Mouse (Mus musculus): Measurements from ENCODE around the gene Adsl.

Gene Adsl

DNA sequence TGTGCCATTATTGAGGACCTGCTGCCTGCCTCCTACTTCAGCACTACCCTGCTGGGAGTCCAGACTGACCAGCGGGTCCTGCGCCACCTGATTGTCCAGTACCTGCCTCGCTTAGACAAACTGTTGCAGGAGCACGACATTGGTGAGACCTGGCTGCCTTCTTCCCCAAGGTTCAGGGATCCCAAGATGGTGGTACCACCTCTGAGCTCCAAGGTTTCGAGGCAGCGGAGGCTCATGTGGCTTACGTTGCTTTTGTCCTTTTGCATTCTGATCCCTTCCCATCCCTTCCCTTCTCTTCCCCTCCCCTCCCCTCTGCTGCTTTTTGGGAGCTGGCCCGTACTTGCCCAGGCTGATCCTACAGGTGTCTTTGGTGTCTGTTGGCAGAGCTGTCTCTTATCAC, 59.6 kb downstream of the Adsl start:
- DNase-seq (ENCODE audit: low spot score), result no peak

DNA sequence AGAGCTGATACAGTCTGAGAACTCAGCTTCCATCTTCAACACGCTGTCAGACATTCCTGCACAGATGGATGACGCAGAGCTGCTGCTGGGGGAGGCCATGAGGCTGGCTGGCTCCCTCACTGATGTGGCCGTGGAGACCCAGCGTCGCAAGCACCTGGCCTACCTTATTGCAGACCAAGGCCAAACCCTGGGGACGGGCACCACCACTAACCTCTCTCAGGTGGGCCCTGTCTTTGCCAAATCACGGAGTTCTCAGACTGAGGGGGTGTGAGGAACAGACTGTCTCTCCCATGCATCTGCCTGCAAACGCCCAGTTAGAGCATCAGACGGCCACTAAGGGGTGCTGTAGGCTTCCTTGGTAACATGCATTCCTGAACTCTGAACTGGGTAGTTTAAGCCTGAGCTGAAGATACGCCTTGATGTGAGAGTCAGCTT, 60.4 kb downstream of the Adsl start:
- DNase-seq (ENCODE audit: low spot score), result peak; percentile 24

DNA sequence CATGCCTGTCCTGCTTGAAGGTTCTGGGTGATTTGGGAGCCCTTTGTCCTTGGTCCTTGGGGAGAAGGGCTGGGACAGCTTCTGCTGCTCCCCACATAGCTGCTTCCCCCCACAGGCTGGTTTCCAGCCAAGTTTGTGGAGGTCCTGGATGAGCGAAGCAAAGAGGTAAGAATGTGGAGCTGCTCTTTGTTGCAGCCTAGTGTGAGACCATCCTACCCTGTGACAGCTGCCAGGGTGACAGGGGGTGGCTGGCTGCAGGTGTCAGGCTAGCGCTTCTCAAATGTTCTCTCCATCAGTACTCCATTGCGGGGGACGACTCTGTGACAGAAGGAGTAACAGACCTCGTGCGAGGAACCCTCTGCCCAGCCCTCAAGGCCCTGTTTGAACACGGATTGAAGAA, 61.8 kb downstream of the Adsl start:
- DNase-seq (ENCODE audit: low spot score), result no peak

DNA sequence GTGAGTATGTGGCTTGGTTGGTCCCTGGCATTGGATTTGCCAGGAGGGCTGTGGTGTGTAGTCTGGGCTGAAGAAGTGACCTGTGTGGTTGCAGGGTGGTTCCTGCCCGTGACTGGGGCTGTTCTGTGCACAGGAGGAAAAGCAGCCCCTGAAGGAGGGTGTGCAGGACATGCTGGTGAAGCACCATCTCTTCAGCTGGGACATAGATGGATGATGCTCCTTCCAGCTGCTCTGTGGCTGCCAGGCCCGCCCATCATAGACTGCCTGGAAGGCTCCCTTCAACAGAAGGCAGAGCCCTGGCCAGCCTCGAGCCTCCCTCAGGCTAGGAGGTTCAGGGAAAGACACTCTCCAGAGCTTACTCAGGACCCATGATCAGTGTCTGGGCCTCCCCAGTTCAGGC, 63.2 kb downstream of the Adsl start:
- DNase-seq (ENCODE audit: low spot score), result no peak

DNA sequence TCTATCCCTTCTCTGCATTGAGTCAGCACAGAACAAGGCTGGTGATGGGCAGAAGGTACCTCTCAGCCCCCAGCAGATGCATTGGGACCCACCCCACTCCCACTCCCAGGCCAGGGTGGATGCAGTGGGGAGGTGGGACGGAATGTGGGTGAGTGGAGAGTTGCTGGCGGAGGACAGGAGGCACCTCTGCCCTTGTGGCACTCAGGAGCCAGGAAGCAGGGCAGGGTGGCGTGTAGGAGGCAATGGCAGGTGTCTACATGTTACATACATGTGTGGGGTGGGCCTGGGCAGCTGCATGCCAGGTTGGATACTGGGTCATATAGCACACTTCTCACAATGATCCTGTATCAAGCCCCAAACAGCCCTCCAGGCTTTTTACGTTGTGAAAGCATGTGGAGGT, 64.1 kb downstream of the Adsl start:
- DNase-seq (ENCODE audit: low spot score), result no peak

DNA sequence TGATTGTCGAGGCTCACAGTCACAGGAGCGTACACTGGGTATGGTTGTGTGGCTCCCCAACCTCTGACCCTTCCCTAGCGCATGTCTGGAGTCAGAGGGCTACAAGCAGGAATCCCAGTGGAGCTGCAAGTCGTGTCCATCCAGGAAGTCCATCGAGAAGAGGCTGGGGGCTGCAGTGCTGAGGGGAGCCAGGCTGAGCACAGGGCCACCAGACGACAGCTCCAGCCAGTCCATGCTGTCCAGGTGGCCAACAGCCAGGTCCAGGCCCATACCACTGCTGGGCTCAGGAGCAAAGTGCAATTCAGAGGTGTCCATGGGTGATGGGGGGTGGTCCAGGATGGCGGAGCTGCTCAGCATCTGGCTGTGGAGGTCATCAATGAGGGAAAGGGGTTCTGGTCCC, 64.9 kb downstream of the Adsl start:
- DNase-seq (ENCODE audit: low spot score), result no peak

DNA sequence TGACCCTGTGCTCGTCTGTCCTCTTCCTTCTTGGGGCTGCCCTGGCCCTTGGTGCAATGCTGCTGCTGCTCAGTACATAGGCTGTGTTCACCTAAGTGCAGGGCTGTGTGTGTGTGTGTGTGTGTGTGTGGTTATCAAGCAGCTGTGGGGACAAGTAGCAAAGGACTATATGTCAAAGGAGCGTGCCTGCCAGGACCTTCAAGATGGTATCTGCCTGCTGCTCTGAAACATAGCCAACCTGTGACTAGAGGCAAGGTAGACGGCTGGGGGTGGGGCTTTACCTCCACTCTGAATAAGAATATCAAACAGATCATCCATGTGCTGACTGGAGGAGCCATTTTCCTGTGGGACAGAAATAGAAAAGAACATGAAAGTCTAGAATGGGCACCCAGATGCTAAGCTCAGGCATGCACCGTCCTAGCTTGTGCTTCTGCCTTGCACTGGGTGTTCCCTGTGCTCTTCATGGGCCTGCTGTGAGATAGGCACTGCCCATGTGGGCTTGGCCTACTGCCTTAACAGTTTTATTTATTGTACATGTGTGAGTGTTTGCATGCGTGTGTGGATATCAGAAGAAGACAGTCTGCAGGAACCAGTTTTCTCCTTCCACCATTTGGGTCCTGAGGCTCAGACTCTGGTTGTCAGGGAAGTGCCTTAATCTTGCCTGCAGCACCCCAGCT, 66.9 kb downstream of the Adsl start:
- DNase-seq (ENCODE audit: low spot score), result no peak

DNA sequence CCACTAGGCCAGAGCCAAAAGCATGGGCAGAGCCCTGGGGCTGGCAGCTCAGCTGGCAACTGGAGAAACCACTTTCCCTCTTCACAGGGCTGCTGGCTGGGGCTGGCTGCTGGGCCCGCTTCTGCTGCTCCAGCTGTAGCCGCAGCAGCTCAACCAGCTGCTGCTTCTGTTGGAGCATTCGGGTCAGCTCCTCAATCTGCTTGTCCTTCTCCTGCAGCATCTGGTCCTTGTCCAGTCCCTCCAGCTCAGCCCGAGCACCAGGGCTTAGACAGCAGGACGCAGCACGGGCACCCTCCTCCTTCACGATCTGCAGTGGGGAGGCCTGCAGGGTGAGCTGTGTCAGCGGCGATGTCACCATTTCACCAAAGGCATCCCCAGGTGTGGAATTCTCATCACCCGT, 68.2 kb downstream of the Adsl start:
- DNase-seq (ENCODE audit: low spot score), result no peak

DNA sequence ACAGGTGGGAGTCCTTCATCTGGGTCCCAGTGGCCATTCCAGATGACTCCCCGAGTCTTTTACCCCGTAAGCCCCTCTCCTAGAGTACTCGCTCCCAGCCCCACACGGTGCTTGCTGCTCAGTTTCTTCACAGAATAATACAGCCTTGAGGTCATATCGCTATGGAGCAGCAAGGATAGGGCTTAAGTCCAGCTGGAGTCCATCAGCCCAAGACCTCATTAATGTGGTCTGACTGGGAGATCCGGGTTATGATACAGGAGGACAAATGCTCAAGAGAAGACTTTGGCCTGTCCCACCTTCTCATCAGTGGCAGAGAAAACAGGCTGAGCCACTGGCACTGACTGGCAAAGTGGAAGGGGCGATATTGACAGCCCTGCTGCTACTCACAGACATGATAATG, 69.0 kb downstream of the Adsl start:
- DNase-seq (ENCODE audit: low spot score), result no peak
